Mouse (Mus musculus) embryonic facial prominence, embryonic 14.5 days (tissue): ENCODE measurements around the gene Ceacam9. TPM values are rescaled to one million over a fixed set of nuclear protein-coding genes. Genes with fewer than 3 reads are reported as not detected.

Source experiments
- ATAC-seq: fragments of 200-750 bp; cut with Nextera tagmentation; 2 replicates; pipeline ENCODE4 v1.8.0; 2017; ENCODE audit warnings: low read depth, moderate number of reproducible peaks, moderate TSS enrichment
- DNase-seq: peaks from one replicate; pipeline ENCODE4 v3.0.0-alpha.2; 2015; ENCODE audit warnings: low spot score
- H3K27ac ChIP-seq: fragments of 300-500 bp; sonication (generic); replicated peaks from 2 replicates; pipeline ENCODE4 v1.5.1; 2014; ENCODE audit warnings: low read depth, mild to moderate bottlenecking, low read length, moderate library complexity
- H3K27me3 ChIP-seq: fragments of 300-500 bp; sonication (generic); replicated peaks from 2 replicates; pipeline ENCODE4 v1.6.1; 2014; ENCODE audit warnings: low read length; ENCODE audit not compliant: control insufficient read depth, insufficient read depth
- H3K36me3 ChIP-seq: fragments of 300-500 bp; sonication (generic); 2 replicates; pipeline ENCODE4 v1.6.1; 2014; ENCODE audit warnings: low read length, mixed read lengths; ENCODE audit not compliant: control insufficient read depth, insufficient read depth
- H3K4me1 ChIP-seq: fragments of 300-500 bp; sonication (generic); 2 replicates; pipeline ENCODE4 v1.6.1; 2014; ENCODE audit warnings: antibody characterized with exemption, low read length; ENCODE audit not compliant: control insufficient read depth, insufficient read depth
- H3K4me2 ChIP-seq: fragments of 300-500 bp; sonication (generic); 2 replicates; pipeline ENCODE4 v1.6.1; 2014; ENCODE audit warnings: low read depth, mild to moderate bottlenecking, low read length, moderate library complexity, mixed read lengths
- H3K4me3 ChIP-seq: fragments of 300-500 bp; sonication (generic); 2 replicates; pipeline ENCODE4 v1.5.1; 2014; ENCODE audit warnings: low read depth, mild to moderate bottlenecking, low read length
- H3K9ac ChIP-seq: fragments of 300-500 bp; sonication (generic); 2 replicates; pipeline ENCODE4 v1.6.1; 2014; ENCODE audit warnings: low read depth, mild to moderate bottlenecking, low read length, moderate library complexity, mixed read lengths
- H3K9me3 ChIP-seq: fragments of 300-500 bp; sonication (generic); 2 replicates; pipeline ENCODE4 v1.6.1; 2016; ENCODE audit warnings: low read length; ENCODE audit not compliant: control insufficient read depth
- WGBS: fragments of 180-500 bp; shearing (Covaris S2); extraction: QIAGEN DNeasy Blood & Tissue Kit; methylation state at CpG from one replicate; pipeline ENCODE4 v1.1.7; 2014; 5-methylcytosine and 5-hydroxymethylcytosine counted together
- polyA plus RNA-seq: library from polyadenylated mRNA; unstranded; fragments of >200 nt; fragmentation: Nextera tagmentation; extraction: Ambion mirVana; gene quantifications from 2 replicates; pipeline ENCODE4 v1.2.1, GENCODE M21; 2014

The Ceacam9 gene
- polyA plus RNA-seq, 1 experiment from 2014 or later = not detected

- no peak for ATAC-seq
- DNase-seq = no peak
- H3K4me1 ChIP-seq = peaks cover 4% of the 10 kb centered on the region; the same call in 1 of the 2 replicates
- 93% methylated on average over 6 of the region's 6 CpGs for WGBS
- H3K9ac ChIP-seq = no peak overlapping the region
- H3K27me3 ChIP-seq = no peaks in the 10 kb centered on the region
- H3K4me2 ChIP-seq = no peak overlapping the region
- no peak overlapping the region for H3K27ac ChIP-seq
- no peaks in the 10 kb centered on the region for H3K36me3 ChIP-seq
- H3K9me3 ChIP-seq = no peaks in the 10 kb centered on the region
- H3K4me3 ChIP-seq = no peak overlapping the region
These were observed 9.1 kb downstream of the Ceacam9 start for GRCm38 (mm10) chr7:16730791-16731190.

DNA sequence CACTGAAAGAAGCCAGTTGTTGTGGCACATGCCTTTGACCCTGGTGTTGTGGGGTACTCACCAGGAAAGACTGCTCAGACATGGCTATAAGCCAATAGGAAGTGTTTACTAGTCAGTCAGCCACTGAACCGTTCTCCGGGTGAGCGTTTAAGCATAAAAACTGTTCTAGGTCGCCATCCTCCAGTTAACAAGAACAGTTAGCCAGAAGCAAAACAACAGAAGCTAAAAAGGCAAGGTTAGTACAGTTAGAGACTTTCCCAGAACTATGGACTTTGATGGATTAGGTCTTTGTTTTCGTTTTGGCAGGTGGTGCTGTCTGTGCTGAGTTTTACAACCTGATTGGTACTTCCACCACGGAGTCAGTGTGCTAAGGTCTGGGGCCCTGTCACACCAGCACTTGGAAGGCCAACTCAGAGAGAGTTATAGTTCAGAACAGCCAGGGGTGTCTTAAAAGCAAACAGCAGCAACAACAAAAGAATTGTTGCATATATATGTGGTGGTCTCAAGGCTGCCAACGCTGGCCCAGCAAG lies 10.2 kb downstream of the Ceacam9 start:
- H3K27me3 ChIP-seq = no peaks in the 10 kb centered on the region
- no peak overlapping the region for H3K4me3 ChIP-seq
- H3K4me2 ChIP-seq = no peak overlapping the region
- DNase-seq (no peak), ATAC-seq (no peak)
- no peak overlapping the region for H3K9ac ChIP-seq
- H3K27ac ChIP-seq = no peak overlapping the region
- H3K36me3 ChIP-seq = no peaks in the 10 kb centered on the region
- WGBS = 64% methylated on average over 7 of the region's 7 CpGs
- no peaks in the 10 kb centered on the region for H3K9me3 ChIP-seq
- H3K4me1 ChIP-seq = peaks cover 4% of the 10 kb centered on the region; the same call in 1 of the 2 replicates

DNA sequence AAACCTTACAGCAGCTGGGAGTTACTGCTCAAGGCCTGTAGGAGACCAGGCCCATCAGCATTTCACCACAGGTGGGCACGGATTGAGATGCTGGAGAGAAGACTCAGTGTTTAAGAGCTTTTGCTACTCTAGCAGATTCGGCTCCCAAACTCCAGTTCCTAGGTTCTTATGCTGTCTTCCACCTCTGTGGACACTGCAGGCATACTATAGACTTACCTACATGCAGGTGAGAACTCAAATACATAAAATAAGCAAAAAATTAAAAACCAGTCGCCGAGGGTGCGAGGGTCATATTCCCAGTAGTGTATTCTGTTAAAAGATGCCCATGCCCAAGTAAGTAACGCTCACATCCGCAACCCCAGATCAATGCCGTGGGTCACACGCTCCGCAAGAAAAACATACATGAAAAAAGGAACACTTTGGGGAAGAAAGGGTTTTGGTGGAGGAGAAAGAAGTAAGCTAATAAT lies 15.9 kb downstream of the Ceacam9 start:
- peak overlapping the region; percentile 53 for H3K4me2 ChIP-seq
- H3K27me3 ChIP-seq = no peaks in the 10 kb centered on the region
- ATAC-seq = no peak
- peaks cover 10% of the 10 kb centered on the region; the same call in 1 of the 2 replicates for H3K4me1 ChIP-seq
- H3K9ac ChIP-seq = peak overlapping the region; percentile 34
- no peaks in the 10 kb centered on the region for H3K36me3 ChIP-seq
- no peak for DNase-seq
- peak overlapping the region; percentile 75 for H3K4me3 ChIP-seq
- H3K27ac ChIP-seq = no peak overlapping the region
- no peaks in the 10 kb centered on the region for H3K9me3 ChIP-seq
- 47% methylated on average over 10 of the region's 10 CpGs for WGBS

DNA sequence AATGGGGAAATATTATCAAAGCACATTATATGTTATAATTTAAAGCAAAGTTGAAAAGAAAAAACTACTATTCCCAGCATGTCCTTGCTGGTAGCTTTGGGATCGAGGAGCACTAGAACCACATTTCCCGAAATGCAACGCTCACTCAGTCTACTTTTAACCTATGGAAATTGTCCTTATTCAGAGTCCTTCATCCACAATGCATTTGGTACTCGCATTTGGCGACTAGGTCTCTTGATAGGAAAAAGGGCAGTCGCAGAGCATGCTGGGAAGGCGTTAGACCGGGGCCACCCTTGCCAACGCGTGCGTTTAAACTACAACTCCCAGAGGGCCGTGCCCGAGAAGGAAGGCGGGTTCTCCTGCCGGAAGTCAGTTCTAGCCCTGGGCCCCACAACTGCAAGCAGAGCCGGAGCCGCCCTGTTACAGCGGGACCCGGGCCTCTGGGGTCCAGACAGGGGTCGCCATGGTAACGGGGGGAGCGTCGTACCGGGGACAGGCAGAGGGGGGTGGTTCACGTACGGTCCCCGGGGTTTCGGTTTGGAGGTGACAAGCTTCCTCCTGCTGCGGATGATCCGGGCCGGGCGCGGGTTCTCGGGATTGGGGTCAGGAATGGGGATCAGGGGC lies 16.5 kb downstream of the Ceacam9 start, which contains the start of gene Ap2s1:
TSS of gene Ap2s1 (plus strand) at position 338 of the 624 bp plus-strand sequence.
- Histone ChIP-seq H3K9ac (peak within 1 kb of the TSS; percentile 80), H3K36me3 (peaks cover 2% of the 10 kb centered on the region; the same call in 1 of the 2 replicates), H3K27ac (0 out of 2 replicates have a peak within 1 kb of the TSS, but pooled peaks have one; percentile 28), H3K4me1 (peaks cover 10% of the 10 kb centered on the region; the same call in 1 of the 2 replicates), H3K9me3 (no peaks in the 10 kb centered on the region), H3K27me3 (no peaks in the 10 kb centered on the region), H3K4me2 (peak within 1 kb of the TSS; percentile 76), H3K4me3 (peak within 1 kb of the TSS; percentile 75)
- DNase-seq = peak; percentile 100
- ATAC-seq = peak; percentile 97
- under 1% methylated on average over 34 of the region's 34 CpGs for WGBS

- DNase-seq = no peak
- Histone ChIP-seq H3K4me1 (peaks cover 10% of the 10 kb centered on the region; the same call in 1 of the 2 replicates), H3K36me3 (peaks cover 6% of the 10 kb centered on the region), H3K27ac (no peak overlapping the region), H3K4me2 (peak overlapping the region; percentile 76), H3K4me3 (peak overlapping the region; percentile 75), H3K9me3 (no peaks in the 10 kb centered on the region), H3K9ac (peak overlapping the region; percentile 80), H3K27me3 (no peaks in the 10 kb centered on the region)
- 44% methylated on average over 10 of the region's 10 CpGs for WGBS
- no peak for ATAC-seq
These were observed 17.4 kb downstream of the Ceacam9 start for GRCm38 (mm10) chr7:16739056-16739604.

GRCm38 (mm10) chr7:16745373-16745772 lies 23.6 kb downstream of the Ceacam9 start:
- 88% methylated on average over 4 of the region's 4 CpGs for WGBS
- Histone ChIP-seq H3K27me3 (no peaks in the 10 kb centered on the region), H3K4me3 (no peak overlapping the region), H3K4me1 (no peaks in the 10 kb centered on the region), H3K27ac (no peak overlapping the region), H3K9me3 (no peaks in the 10 kb centered on the region), H3K9ac (no peak overlapping the region), H3K4me2 (no peak overlapping the region), H3K36me3 (peaks cover 58% of the 10 kb centered on the region)
- DNase-seq (no peak), ATAC-seq (no peak)

DNA sequence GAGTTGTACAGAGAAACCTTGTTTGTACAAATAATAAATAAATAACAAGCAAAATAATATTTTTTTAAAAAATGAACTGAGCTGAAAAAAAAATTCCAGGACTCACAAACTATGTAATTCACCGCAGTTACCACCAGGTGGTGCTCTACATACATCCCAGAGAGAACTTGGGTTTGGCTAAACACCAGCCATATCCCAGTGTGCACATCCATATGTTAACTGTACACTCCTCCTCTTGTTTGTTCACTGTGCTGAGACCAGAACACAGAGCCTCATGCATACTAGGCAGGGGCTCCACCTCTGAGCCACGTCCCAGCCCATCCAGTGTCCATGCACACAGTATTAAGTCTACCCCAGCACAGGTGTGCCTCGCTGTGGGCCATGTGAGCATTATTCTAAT lies 24.4 kb downstream of the Ceacam9 start:
- Histone ChIP-seq H3K27me3 (no peaks in the 10 kb centered on the region), H3K9ac (no peak overlapping the region), H3K4me2 (no peak overlapping the region), H3K36me3 (peaks cover 58% of the 10 kb centered on the region), H3K27ac (no peak overlapping the region), H3K4me1 (no peaks in the 10 kb centered on the region), H3K4me3 (no peak overlapping the region), H3K9me3 (no peaks in the 10 kb centered on the region)
- ATAC-seq = no peak
- WGBS = 56% methylated on average over 3 of the region's 3 CpGs
- DNase-seq = peak; percentile 88

DNA sequence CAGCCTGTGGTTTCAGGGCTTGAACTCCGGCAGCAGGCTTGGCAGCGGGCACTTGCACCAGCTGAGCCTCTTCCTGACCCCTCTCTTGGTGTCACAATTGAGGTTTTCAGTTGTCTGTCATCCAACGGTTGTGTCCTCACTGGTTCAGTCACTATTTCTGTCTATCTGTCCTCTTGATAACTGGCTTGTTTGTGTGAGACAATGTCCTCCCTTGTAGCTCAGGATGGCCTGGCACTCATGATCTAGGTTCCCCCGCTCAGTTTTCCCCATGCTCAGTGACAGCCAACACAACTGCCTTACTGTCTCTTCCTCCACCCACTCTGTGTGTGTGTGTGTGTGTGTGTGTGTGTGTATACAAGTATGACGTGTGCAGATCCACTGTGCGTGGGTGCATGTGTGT lies 25.9 kb downstream of the Ceacam9 start:
- H3K9me3 ChIP-seq = no peaks in the 10 kb centered on the region
- no peak overlapping the region for H3K4me3 ChIP-seq
- WGBS = 91% methylated on average over 6 of the region's 6 CpGs
- no peak overlapping the region for H3K9ac ChIP-seq
- H3K27ac ChIP-seq = no peak overlapping the region
- DNase-seq = no peak
- H3K4me1 ChIP-seq = no peaks in the 10 kb centered on the region
- H3K4me2 ChIP-seq = no peak overlapping the region
- H3K27me3 ChIP-seq = no peaks in the 10 kb centered on the region
- peaks cover 58% of the 10 kb centered on the region for H3K36me3 ChIP-seq
- no peak for ATAC-seq
